Mouse (Mus musculus) central nervous system, embryonic 18 days (tissue): ENCODE data around the gene Ttc4. TPM values are rescaled to one million over a fixed set of nuclear protein-coding genes. Genes with fewer than 3 reads are reported as not detected.

Experiments
- polyA plus RNA-seq: library from polyadenylated mRNA; depleted of rRNA; stranded (reverse); fragments of >200 nt; gene quantifications from 2 replicates; pipeline ENCODE4 v1.2.3, GENCODE M21; 2012; rRNA removed

The Ttc4 gene
- polyA plus RNA-seq = 254 and 283 TPM in 2 replicates

GRCm38 (mm10) chr4:106678442-106679118 lies at the start of gene Ttc4:
TSS of gene Ttc4 (minus strand) at chr4:106678944.

GRCm38 (mm10) chr4:106650833-106651527 lies 27.8 kb downstream of the Ttc4 start, which contains the start of gene Pars2:
TSS of gene Pars2 (plus strand) at chr4:106651069.

GRCm38 (mm10) chr4:106622030-106622493 lies 56.7 kb downstream of the Ttc4 start, which contains the start of gene Ttc22:
TSS of gene Ttc22 (plus strand) at chr4:106622432.

GRCm38 (mm10) chr4:106617056-106617455 lies 61.7 kb downstream of the Ttc4 start, which contains the start of gene Lexm:
TSS of gene Lexm (minus strand) at chr4:106617241.

Other genes with a start within 250 kb of the Ttc4 start
- 2.6 and 4.7 TPM in 2 replicates for gene Pcsk9, start 214.6 kb downstream of the Ttc4 start, polyA plus RNA-seq
- not detected in 2 replicates for gene Bsnd, start 186.7 kb downstream of the Ttc4 start, polyA plus RNA-seq
- 83.1 and 84.8 TPM in 2 replicates for gene Dhcr24, start 117.9 kb downstream of the Ttc4 start, polyA plus RNA-seq
- 0.15 TPM in 1 of 2 replicates, not detected in the other for gene Lexm, start 61.7 kb downstream of the Ttc4 start, polyA plus RNA-seq
- gene Ttc22, start 56.5 kb downstream of the Ttc4 start, polyA plus RNA-seq = 2.9 and 3.2 TPM in 2 replicates
- gene Pars2, start 27.9 kb downstream of the Ttc4 start, polyA plus RNA-seq = 11.1 TPM in 2 replicates
- gene Mroh7, start 52.0 kb upstream of the Ttc4 start, polyA plus RNA-seq = 1.5 and 1.6 TPM in 2 replicates
- 0.05 TPM in 1 of 2 replicates, not detected in the other for gene Fam151a, start 54.9 kb upstream of the Ttc4 start, polyA plus RNA-seq
- 2.2 and 2.5 TPM in 2 replicates for gene Acot11, start 126.1 kb upstream of the Ttc4 start, polyA plus RNA-seq
- 127 and 143 TPM in 2 replicates for gene Ssbp3, start 231.8 kb upstream of the Ttc4 start, polyA plus RNA-seq